ENCODE assay signal across 11 mouse cellular contexts in genomic region chr7:110854927-110855546, GRCm38 (mm10). TPM values are rescaled to one million over a fixed set of nuclear protein-coding genes. Genes with fewer than 3 reads are reported as not detected.
DNase-seq lines count a peak whose midpoint lies in the region; ATAC-seq and TF ChIP-seq lines count a peak whose summit lies in the region.
"Had no signal": no experiment of that assay in that cellular context is flagged by ENCODE, and none has a peak within 500 bp of the region (broad histone marks: within the 10 kb centered on the region; RNA-seq: fewer than 3 reads in every experiment).

No protein-coding gene starts in this region.

- H3K27ac ChIP-seq in hindbrain, postnatal 0 days = no peak overlapping the region
- no peak overlapping the region for H3K27ac ChIP-seq in hindbrain, embryonic 13.5 days

- H3K4me1 ChIP-seq in hindbrain, postnatal 0 days (ENCODE audit: insufficient read depth, low read length) = peaks cover 5% of the 10 kb centered on the region; the same call in 1 of the 2 replicates
- H3K4me1 ChIP-seq in hindbrain, embryonic 13.5 days (replicated peaks) = 0 out of 2 replicates have a peak, but pooled peaks cover 4% of the 10 kb centered on the region

- intact Hi-C loops in left cerebral cortex, postnatal 4 days (cut with DNase I) = no loop called here

- whole genome bisulfite sequencing in hindbrain, postnatal 0 days = 67% methylated on average over 8 of the region's 8 CpGs
- WGBS in hindbrain, embryonic 13.5 days = 82% methylated on average over 8 of the region's 8 CpGs

- H3K9ac ChIP-seq in hindbrain, postnatal 0 days (replicated peaks; ENCODE audit: low read length) = no peak overlapping the region
- H3K9ac ChIP-seq in hindbrain, embryonic 13.5 days = no peak overlapping the region

- ATAC-seq in hindbrain, postnatal 0 days = no peak
- ATAC-seq in hindbrain, embryonic 13.5 days (ENCODE audit: low FRiP score) = no peak

- no peak overlapping the region for H3K4me3 ChIP-seq in hindbrain, postnatal 0 days (ENCODE audit: low read length)
- no peak overlapping the region for H3K4me3 ChIP-seq in hindbrain, embryonic 13.5 days

- peak; percentile 45 for DNase-seq in adrenal gland, postnatal 14 days
- DNase-seq in adrenal gland, postnatal 4 days (ENCODE audit: low spot score in 2 of 2) = no peak
- DNase-seq in hindbrain, postnatal 0 days (ENCODE audit: low spot score) = peak; percentile 58
- DNase-seq in left cerebral cortex, postnatal 4 days = peak; percentile 64
- no peak for DNase-seq in left cerebral cortex, adult 8-10 months (ENCODE audit: low spot score in 2 of 2)
- DNase-seq in adrenal gland, postnatal 25 days = peak; percentile 20
- no peak for DNase-seq in B cell, adult 2 months
- DNase-seq: lung, adult 2 months; thymus, adult 2 months had no signal

- H3K36me3 ChIP-seq in hindbrain, postnatal 0 days (ENCODE audit: insufficient read depth, low read length) = no peaks in the 10 kb centered on the region
- no peaks in the 10 kb centered on the region for H3K36me3 ChIP-seq in hindbrain, embryonic 13.5 days

- H3K4me2 ChIP-seq in hindbrain, postnatal 0 days (ENCODE audit: low read depth, low read length) = no peak overlapping the region
- no peak overlapping the region for H3K4me2 ChIP-seq in hindbrain, embryonic 13.5 days

- H3K9me3 ChIP-seq in hindbrain, postnatal 0 days (ENCODE audit: low read length) = no peaks in the 10 kb centered on the region
- H3K9me3 ChIP-seq in hindbrain, embryonic 13.5 days = no peaks in the 10 kb centered on the region

- H3K27me3 ChIP-seq in hindbrain, postnatal 0 days (ENCODE audit: insufficient read depth, low read length) = no peaks in the 10 kb centered on the region
- 0 out of 2 replicates have a peak, but pooled peaks cover 2% of the 10 kb centered on the region for H3K27me3 ChIP-seq in hindbrain, embryonic 13.5 days

- TF ChIP-seq CTCF in hindbrain, postnatal 0 days (IDR thresholded peaks at IDR 0.05; ENCODE audit: low read depth) = no peak

RNA-seq across cellular contexts. Expression of gene Lyve1, which starts 8.0 kb away (rescaled TPM):
- total RNA-seq in adrenal gland, postnatal 14 days (2021) = 13.2 and 18.8 TPM in 2 replicates
- 10 to 100 TPM; 24.1 to 33.6 TPM for total RNA-seq in adrenal gland, postnatal 4 days (2021)
- 9.5 and 9.7 TPM in 2 replicates for total RNA-seq in hindbrain, postnatal 0 days (2014; rRNA removed)
- 5.2 and 6.3 TPM in 2 replicates for polyA plus RNA-seq in hindbrain, postnatal 0 days (2015; fragmentation: Nextera tagmentation; extraction: Ambion mirVana)
- polyA plus RNA-seq in hindbrain, embryonic 13.5 days (2015; fragmentation: Nextera tagmentation; extraction: Ambion mirVana) = 6.8 and 6.9 TPM in 2 replicates
- 1 to 10 TPM; 4.0 to 5.1 TPM for total RNA-seq in left cerebral cortex, postnatal 4 days (2021)
- total RNA-seq in left cerebral cortex, adult 8-10 months (2022) = 1 to 10 TPM in 2 of 4 experiments, under 1 TPM in 2; 0.84 to 1.4 (median 0.99) TPM
- 3.8 and 5.9 TPM in 2 replicates for total RNA-seq in adrenal gland, postnatal 25 days (2021)
- total RNA-seq: ES-E14 had no signal

RNA-seq across cellular contexts. Expression of gene Rnf141, which starts 10.8 kb away (rescaled TPM):
- total RNA-seq in adrenal gland, postnatal 14 days (2021) = 38.8 and 46.1 TPM in 2 replicates
- total RNA-seq in adrenal gland, postnatal 4 days (2021) = 10 to 100 TPM; 52.1 to 56.5 TPM
- 80.4 and 98.8 TPM in 2 replicates for total RNA-seq in hindbrain, postnatal 0 days (2014; rRNA removed)
- polyA plus RNA-seq in hindbrain, postnatal 0 days (2015; fragmentation: Nextera tagmentation; extraction: Ambion mirVana) = 35.3 and 36.7 TPM in 2 replicates
- polyA plus RNA-seq in hindbrain, embryonic 13.5 days (2015; fragmentation: Nextera tagmentation; extraction: Ambion mirVana) = 29.7 and 31.2 TPM in 2 replicates
- 10 to 100 TPM; 85.2 to 93.9 TPM for total RNA-seq in left cerebral cortex, postnatal 4 days (2021)
- total RNA-seq in left cerebral cortex, adult 8-10 months (2022) = 10 to 100 TPM; 68.5 to 87.3 (median 77.0) TPM
- total RNA-seq in adrenal gland, postnatal 25 days (2021) = 52.9 and 74.3 TPM in 2 replicates

Comparison
In these comparisons a context has a peak if more than half of its experiments do, and no peak if none do; other contexts are left out.
1. DNase-seq: peak in adrenal gland, postnatal 14 days (single experiment), hindbrain, postnatal 0 days (single experiment), left cerebral cortex, postnatal 4 days (single experiment) and adrenal gland, postnatal 25 days (single experiment); none in adrenal gland, postnatal 4 days (0 of 2), left cerebral cortex, adult 8-10 months (0 of 2) and B cell, adult 2 months (0 of 2).